Mouse (Mus musculus): ENCODE results near the gene Kif27. TPM values are rescaled to one million over a fixed set of nuclear protein-coding genes. Genes with fewer than 3 reads are reported as not detected.

Kif27 gene
- polyA plus RNA-seq, 1 experiment: not detected

GRCm38 (mm10) chr13:58266864-58267263 lies 92.1 kb downstream of the Kif27 start:
- no peak for TF ChIP-seq GATA1 (IDR thresholded peaks at IDR 0.05; ENCODE audit: low read length)

DNA sequence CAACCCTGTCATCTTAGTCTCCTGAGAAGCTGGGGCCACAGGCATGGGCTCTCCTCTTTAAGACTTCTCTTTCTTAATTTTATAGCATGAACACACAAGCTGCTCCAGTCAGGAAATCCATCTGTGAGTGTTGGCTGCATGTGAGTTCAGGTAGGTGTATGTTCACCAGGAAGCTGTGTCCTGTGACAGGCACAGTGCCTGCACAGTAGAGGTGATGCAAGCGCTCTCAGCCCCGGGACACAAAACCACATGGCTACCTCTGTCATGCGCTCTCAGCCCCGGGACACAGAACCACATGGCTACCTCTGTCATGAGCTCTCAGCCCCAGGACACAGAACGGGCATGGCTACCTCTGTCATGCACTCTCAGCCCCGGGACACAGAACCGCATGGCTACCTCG lies 95.4 kb downstream of the Kif27 start:
- no peak for TF ChIP-seq GATA1 (IDR thresholded peaks at IDR 0.05; ENCODE audit: low read length)

- no peak for TF ChIP-seq GATA1 (IDR thresholded peaks at IDR 0.05; ENCODE audit: low read length)
Observed at GRCm38 (mm10) chr13:58261674-58262073, 97.2 kb downstream of the Kif27 start.

GRCm38 (mm10) chr13:58253268-58253667 lies 105.7 kb downstream of the Kif27 start:
- no peak for TF ChIP-seq GATA1 (IDR thresholded peaks at IDR 0.05; ENCODE audit: low read length)

GRCm38 (mm10) chr13:58248957-58249356 lies 110.0 kb downstream of the Kif27 start:
- no peak for TF ChIP-seq GATA1 (IDR thresholded peaks at IDR 0.05; ENCODE audit: low read length)

Other genes starting within 250 kb of the Kif27 start
- not detected in 2 replicates for gene Klhl3, start 245.5 kb downstream of the Kif27 start, polyA plus RNA-seq (2012)
- 841 and 1,032 TPM in 2 replicates for gene Hnrnpa0, start 230.6 kb downstream of the Kif27 start, polyA plus RNA-seq (2012)
- 9.6 and 15.3 TPM in 2 replicates for gene Idnk, start 201.5 kb downstream of the Kif27 start, polyA plus RNA-seq (2012)
- gene Ubqln1, start 143.5 kb downstream of the Kif27 start, polyA plus RNA-seq (2012): 88.9 and 94.2 TPM in 2 replicates
- gene Gkap1, start 83.4 kb downstream of the Kif27 start, polyA plus RNA-seq (2012): not detected in 2 replicates
- 22.3 and 25.7 TPM in 2 replicates for gene 2210016F16Rik, start 26.1 kb upstream of the Kif27 start, polyA plus RNA-seq (2012)
- 32.2 and 36.9 TPM in 2 replicates for gene Rmi1, start 43.1 kb upstream of the Kif27 start, polyA plus RNA-seq (2012)
- gene Hnrnpk, start 44.2 kb upstream of the Kif27 start, polyA plus RNA-seq (2012): 970 and 1,325 TPM in 2 replicates

Measured in G1E-ER4 (cell line).